Mouse (Mus musculus) lung, embryonic 14.5 days (tissue): ENCODE data around the gene Ier2. TPM values are rescaled to one million over a fixed set of nuclear protein-coding genes. Genes with fewer than 3 reads are reported as not detected.
A peak's percentile ranks its signal among the peaks of the same experiment; 100 is the strongest.

ENCODE experiments used
- ATAC-seq: fragments of 200-750 bp; cut with Nextera tagmentation; 2 replicates; pipeline ENCODE4 v1.8.0; 2017; ENCODE audit warnings: mild to moderate bottlenecking, moderate TSS enrichment, moderate library complexity; ENCODE audit not compliant: insufficient read depth
- DNase-seq: peaks from one replicate; pipeline ENCODE4 v3.0.0-alpha.2; 2015
- H3K27ac ChIP-seq: fragments of 300-500 bp; sonication (generic); 2 replicates; pipeline ENCODE4 v1.5.1; 2014; ENCODE audit warnings: low read depth, mild to moderate bottlenecking, moderate library complexity
- H3K27me3 ChIP-seq: fragments of 300-500 bp; sonication (generic); 2 replicates; pipeline ENCODE4 v1.6.1; 2014; ENCODE audit warnings: low read length, control low read depth; ENCODE audit not compliant: insufficient read depth
- H3K36me3 ChIP-seq: fragments of 300-500 bp; sonication (generic); 2 replicates; pipeline ENCODE4 v1.6.1; 2014; ENCODE audit warnings: control low read depth; ENCODE audit not compliant: insufficient read depth
- H3K4me1 ChIP-seq: fragments of 300-500 bp; sonication (generic); 2 replicates; pipeline ENCODE4 v1.6.1; 2014; ENCODE audit warnings: antibody characterized with exemption, control low read depth; ENCODE audit not compliant: insufficient read depth
- H3K4me2 ChIP-seq: fragments of 300-500 bp; sonication (generic); 2 replicates; pipeline ENCODE4 v1.6.1; 2014; ENCODE audit warnings: mild to moderate bottlenecking
- H3K4me3 ChIP-seq: fragments of 300-500 bp; sonication (generic); 2 replicates; pipeline ENCODE4 v1.5.1; 2014; ENCODE audit warnings: low read depth, low read length
- H3K9ac ChIP-seq: fragments of 300-500 bp; sonication (generic); 2 replicates; pipeline ENCODE4 v1.6.1; 2014
- H3K9me3 ChIP-seq: fragments of 300-500 bp; sonication (generic); 2 replicates; pipeline ENCODE4 v1.6.1; 2016; ENCODE audit warnings: low read depth, low read length, control low read depth
- CTCF ChIP-seq: IDR thresholded peaks from 2 replicates; pipeline ENCODE4 v1.5.1; 2016; ENCODE audit warnings: antibody characterized with exemption, low read depth
- WGBS: fragments of 180-500 bp; shearing (Covaris S2); extraction: QIAGEN DNeasy Blood & Tissue Kit; methylation state at CpG from one replicate; pipeline ENCODE4 v1.1.7; 2014; 5-methylcytosine and 5-hydroxymethylcytosine counted together
- polyA plus RNA-seq: library from polyadenylated mRNA; unstranded; fragments of >200 nt; fragmentation: Nextera tagmentation; extraction: Ambion mirVana; gene quantifications from 2 replicates; pipeline ENCODE4 v1.2.1, GENCODE M21; 2014

Ier2 gene
- polyA plus RNA-seq, 1 experiment from 2014 or later: 83.8 TPM

DNA sequence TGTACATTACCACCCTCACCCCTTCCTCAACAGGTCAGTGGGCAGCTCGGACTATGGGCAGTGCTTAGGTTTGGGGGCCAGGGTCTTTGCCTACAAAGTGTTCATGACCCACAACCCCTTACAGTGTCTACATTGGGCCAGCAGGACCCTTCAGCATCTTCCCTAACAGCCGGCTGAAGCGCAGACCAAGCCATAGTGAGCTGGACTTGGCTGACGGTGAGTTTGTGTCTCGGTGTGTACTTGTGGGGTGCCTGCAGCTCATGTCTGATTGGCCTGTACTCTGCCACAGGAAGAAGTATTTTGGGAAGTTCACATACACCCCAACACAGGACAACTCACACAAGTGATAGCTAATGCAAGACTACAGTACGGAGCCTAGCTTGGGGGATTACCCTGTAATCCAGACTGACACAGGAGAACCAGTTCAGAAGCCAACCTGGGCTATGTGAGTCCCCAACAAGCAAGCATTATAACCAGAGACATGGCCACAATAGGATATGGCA is 40.4 kb upstream of the Ier2 start:
- peak overlapping the region; percentile 60 for H3K4me2 ChIP-seq
- peak overlapping the region; percentile 44 for H3K27ac ChIP-seq
- no peak for DNase-seq
- no peak overlapping the region for H3K9ac ChIP-seq
- WGBS: 79% methylated on average over 6 of the region's 6 CpGs
- H3K27me3 ChIP-seq: peaks cover 52% of the 10 kb centered on the region
- peaks cover 19% of the 10 kb centered on the region for H3K4me1 ChIP-seq
- H3K4me3 ChIP-seq: peak overlapping the region; percentile 39
- ATAC-seq: no peak
- TF ChIP-seq CTCF: no peak
- H3K36me3 ChIP-seq: peaks cover 38% of the 10 kb centered on the region
- no peaks in the 10 kb centered on the region for H3K9me3 ChIP-seq

DNA sequence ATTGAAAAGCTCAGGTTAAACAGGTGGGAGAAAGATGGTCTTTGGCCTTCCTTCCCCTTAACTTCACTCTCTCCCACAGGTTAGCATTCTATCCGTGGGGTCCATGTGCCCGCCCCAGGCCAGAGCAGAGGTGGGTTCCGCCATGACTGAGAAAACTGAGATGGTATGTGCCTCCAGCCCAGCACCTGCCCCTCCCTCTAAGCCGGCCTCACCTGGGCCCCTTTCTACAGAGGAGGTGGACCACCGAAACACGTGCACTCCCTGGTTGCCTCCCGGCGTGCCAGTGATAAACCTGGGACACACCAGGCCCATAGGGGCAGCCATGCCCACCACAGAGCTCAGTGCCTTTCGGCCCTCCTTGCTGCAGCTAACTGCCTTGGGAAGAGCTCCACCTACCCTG is 39.9 kb upstream of the Ier2 start:
- no peak for ATAC-seq

DNA sequence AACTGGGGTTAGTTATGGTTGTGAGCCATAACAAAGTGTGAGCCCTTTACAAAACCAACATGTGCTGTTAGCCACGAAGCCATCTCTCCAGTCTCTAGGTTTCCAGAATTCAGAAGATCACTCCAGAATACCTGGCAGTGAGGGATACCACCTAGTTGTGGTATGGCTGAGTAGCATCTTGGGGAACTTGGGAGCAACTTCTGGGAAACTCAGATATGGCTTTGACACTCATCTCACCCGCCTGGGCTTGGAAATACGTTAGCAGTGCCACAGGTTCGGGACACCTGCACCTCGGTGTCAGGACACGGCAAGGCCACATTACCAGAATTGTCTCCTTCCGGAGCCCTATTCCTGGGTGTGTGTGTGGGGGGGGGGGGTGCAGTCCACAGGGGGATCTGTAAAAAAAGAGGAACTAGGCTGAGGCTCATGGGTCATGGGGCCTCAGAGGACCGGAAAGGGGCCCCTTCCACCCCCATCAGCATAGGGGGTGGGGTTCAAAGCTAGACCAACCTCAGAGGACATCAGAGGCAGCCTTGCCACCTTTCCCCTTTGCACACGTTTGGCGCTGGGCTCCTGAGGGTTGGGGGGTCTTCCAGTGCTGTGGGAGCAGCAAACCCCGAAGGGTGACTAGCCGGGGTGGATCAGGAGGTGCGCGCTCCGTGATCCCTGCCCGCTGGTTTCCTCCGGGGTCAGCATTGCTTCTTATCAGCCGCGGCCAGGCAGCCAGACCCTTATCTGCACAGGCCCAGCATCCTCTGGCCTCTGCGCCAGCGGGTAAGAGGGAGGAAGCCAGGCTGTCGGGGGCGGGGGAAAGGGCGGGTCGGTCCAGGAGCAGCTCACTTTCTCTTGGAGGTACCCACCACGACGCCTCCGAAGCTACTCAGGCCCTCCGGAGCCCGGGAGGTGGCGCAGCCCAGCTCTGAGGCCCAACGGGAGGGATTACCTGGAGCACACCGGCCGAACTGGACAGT is 38.6 kb upstream of the Ier2 start, which contains the start of gene Lyl1:
Lyl1 (plus strand) TSS at position 517 of the 971 bp plus-strand sequence.
- Histone ChIP-seq H3K36me3 (peaks cover 41% of the 10 kb centered on the region), H3K4me1 (peaks cover 4% of the 10 kb centered on the region), H3K27me3 (peaks cover 35% of the 10 kb centered on the region), H3K4me2 (peak within 1 kb of the TSS; percentile 60), H3K4me3 (peak within 1 kb of the TSS; percentile 39), H3K27ac (peak within 1 kb of the TSS; percentile 77), H3K9ac (peak within 1 kb of the TSS; percentile 55), H3K9me3 (no peaks in the 10 kb centered on the region)
- peak; percentile 72 for DNase-seq
- 7% methylated on average over 34 of the region's 34 CpGs for WGBS
- ATAC-seq: peak; percentile 65
- TF ChIP-seq CTCF: peak; percentile 53

More for the DNA sequence above, 39.9 kb upstream of the Ier2 start:
- H3K9ac ChIP-seq: peak overlapping the region; percentile 55; the same call in 1 of the 2 replicates
- no peak for DNase-seq
- 73% methylated on average over 9 of the region's 9 CpGs for WGBS
- peaks cover 48% of the 10 kb centered on the region for H3K27me3 ChIP-seq
- H3K27ac ChIP-seq: no peak overlapping the region
- H3K9me3 ChIP-seq: no peaks in the 10 kb centered on the region
- H3K4me3 ChIP-seq: peak overlapping the region; percentile 39
- peaks cover 38% of the 10 kb centered on the region for H3K36me3 ChIP-seq
- no peak for TF ChIP-seq CTCF
- H3K4me1 ChIP-seq: peaks cover 14% of the 10 kb centered on the region
- H3K4me2 ChIP-seq: peak overlapping the region; percentile 60

DNA sequence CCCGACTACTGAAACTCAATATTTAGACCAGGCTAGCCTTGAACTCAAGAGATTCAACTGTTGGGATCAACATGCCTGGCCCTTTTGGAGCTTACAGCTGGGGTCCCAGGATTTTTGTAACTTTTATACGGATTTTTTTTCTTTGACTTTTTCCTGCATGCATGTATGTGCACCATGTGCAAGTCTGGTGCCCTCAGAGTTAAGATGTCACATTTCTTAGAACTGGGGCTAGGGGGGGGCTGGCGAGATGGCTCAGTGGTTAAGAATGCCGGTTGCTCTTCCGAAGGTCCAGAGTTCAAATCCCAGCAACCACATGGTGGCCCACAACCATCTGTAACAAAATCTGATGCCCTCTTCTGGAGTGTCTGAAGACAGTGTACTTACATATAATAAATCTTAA is 37.9 kb upstream of the Ier2 start:
- H3K27ac ChIP-seq: peak overlapping the region; percentile 75
- H3K9ac ChIP-seq: no peak overlapping the region; the same call in 1 of the 2 replicates
- H3K4me2 ChIP-seq: no peak overlapping the region
- H3K4me1 ChIP-seq: peaks cover 2% of the 10 kb centered on the region
- H3K4me3 ChIP-seq: no peak overlapping the region
- H3K36me3 ChIP-seq: peaks cover 41% of the 10 kb centered on the region
- TF ChIP-seq CTCF: no peak
- no peak for ATAC-seq
- no peaks in the 10 kb centered on the region for H3K9me3 ChIP-seq
- no peak for DNase-seq
- 74% methylated on average over 5 of the region's 5 CpGs for WGBS
- peaks cover 30% of the 10 kb centered on the region for H3K27me3 ChIP-seq

DNA sequence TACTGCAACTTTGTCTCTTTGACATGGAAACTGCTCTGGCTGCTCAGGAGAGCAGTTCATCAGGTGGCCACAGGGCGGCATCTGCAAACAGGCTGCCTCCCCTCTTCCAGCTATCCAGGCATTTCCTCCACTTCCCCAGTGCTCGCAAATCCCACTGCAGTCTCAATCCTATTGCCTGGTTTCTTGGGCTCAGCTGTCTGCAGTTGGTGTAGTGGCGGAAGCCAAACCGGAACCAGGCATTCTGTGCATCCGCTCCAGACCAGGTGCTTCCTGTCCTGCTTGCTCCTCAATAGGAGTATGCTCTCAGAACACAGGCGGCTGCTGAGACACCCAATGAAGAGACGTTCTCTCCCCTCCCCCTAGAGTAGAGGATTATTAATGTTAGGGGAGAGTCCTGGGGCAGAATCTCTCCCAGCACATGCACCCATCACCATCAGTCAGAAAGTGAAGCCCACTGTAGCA is 37.2 kb upstream of the Ier2 start:
- H3K4me1 ChIP-seq: no peaks in the 10 kb centered on the region; the same call in 1 of the 2 replicates
- H3K27ac ChIP-seq: peak overlapping the region; percentile 75
- 56% methylated on average over 7 of the region's 7 CpGs for WGBS
- 0 out of 2 replicates have a peak overlapping the region, but pooled peaks have one; percentile 10 for H3K4me2 ChIP-seq
- no peaks in the 10 kb centered on the region for H3K9me3 ChIP-seq
- DNase-seq (peak; percentile 82), ATAC-seq (peak; percentile 22; the same call in 1 of the 2 replicates)
- peak; percentile 82 for TF ChIP-seq CTCF
- no peak overlapping the region for H3K4me3 ChIP-seq
- peaks cover 24% of the 10 kb centered on the region for H3K27me3 ChIP-seq
- no peak overlapping the region for H3K9ac ChIP-seq
- H3K36me3 ChIP-seq: peaks cover 41% of the 10 kb centered on the region

DNA sequence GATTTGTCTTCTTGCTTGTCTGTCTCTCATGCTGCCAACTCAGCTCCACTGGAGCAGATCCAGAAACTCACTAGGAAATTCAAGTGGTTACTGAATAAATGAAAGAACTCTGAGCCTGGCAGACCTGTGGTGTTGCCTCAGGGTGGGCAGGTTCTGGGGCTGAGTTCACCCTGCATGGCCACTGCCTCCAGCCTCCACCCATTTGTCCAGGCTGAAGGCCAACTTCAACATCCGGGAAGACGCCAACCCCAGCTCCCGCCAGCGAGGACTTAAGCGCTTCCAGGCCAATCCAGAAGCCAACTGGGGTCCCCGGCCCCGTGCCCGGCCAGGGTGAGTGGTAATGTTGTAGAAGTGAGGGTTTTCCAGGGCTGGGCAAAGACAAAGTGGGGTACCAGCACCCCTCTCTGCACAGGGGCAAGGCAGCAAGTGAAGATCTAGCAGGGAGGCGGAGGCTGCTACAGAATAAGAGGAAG is 36.3 kb upstream of the Ier2 start:
- 79% methylated on average over 9 of the region's 9 CpGs for WGBS
- no peak overlapping the region for H3K4me3 ChIP-seq
- TF ChIP-seq CTCF: no peak
- DNase-seq (no peak), ATAC-seq (no peak)
- no peak overlapping the region for H3K9ac ChIP-seq
- peaks cover 45% of the 10 kb centered on the region for H3K36me3 ChIP-seq
- H3K9me3 ChIP-seq: no peaks in the 10 kb centered on the region
- H3K27me3 ChIP-seq: peaks cover 14% of the 10 kb centered on the region
- no peaks in the 10 kb centered on the region; the same call in 1 of the 2 replicates for H3K4me1 ChIP-seq
- peak overlapping the region; percentile 72 for H3K27ac ChIP-seq
- H3K4me2 ChIP-seq: no peak overlapping the region

DNA sequence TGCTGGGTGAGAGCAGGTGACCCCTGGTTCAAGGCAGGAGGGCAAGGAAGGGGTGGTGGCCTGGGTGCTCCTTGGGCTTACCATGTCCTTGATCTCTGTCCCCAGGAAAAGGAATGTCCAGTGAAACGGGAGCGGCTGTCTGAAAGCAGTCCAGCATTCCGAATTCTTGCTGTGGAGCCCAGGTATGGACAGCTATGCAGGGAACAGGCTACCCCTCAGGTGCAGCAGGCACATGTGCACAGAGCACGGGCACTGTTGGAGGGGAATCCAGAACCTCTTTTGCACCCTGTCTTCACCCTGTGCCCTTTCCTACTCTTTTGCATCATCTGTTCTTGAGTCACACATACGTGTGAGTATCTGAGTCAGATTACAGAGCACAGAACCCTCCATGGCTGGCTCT is 35.6 kb upstream of the Ier2 start:
- WGBS: 89% methylated on average over 5 of the region's 5 CpGs
- Histone ChIP-seq H3K9ac (no peak overlapping the region), H3K27me3 (0 out of 2 replicates have a peak, but pooled peaks cover 8% of the 10 kb centered on the region), H3K4me2 (no peak overlapping the region), H3K36me3 (peaks cover 46% of the 10 kb centered on the region), H3K4me3 (no peak overlapping the region), H3K4me1 (no peaks in the 10 kb centered on the region; the same call in 1 of the 2 replicates), H3K27ac (no peak overlapping the region), H3K9me3 (no peaks in the 10 kb centered on the region)
- no peak for TF ChIP-seq CTCF
- no peak for ATAC-seq
- DNase-seq: no peak
